Mouse (Mus musculus) lung, embryonic 16.5 days (tissue): ENCODE measurements around the gene Sohlh2. TPM values are rescaled to one million over a fixed set of nuclear protein-coding genes. Genes with fewer than 3 reads are reported as not detected.

ENCODE experiments used
- ATAC-seq: fragments of 200-750 bp; cut with Nextera tagmentation; 2 replicates; pipeline ENCODE4 v1.8.0; 2017; ENCODE audit warnings: low read depth, mild to moderate bottlenecking, moderate library complexity
- H3K27ac ChIP-seq: fragments of 300-500 bp; sonication (generic); 2 replicates; pipeline ENCODE4 v1.5.1; 2014; ENCODE audit warnings: mild to moderate bottlenecking, control low read depth, low read length
- H3K27me3 ChIP-seq: fragments of 300-500 bp; sonication (generic); 2 replicates; pipeline ENCODE4 v1.6.1; 2014; ENCODE audit warnings: low read depth, low read length, mixed read lengths; ENCODE audit not compliant: control insufficient read depth, insufficient read depth
- H3K36me3 ChIP-seq: fragments of 300-500 bp; sonication (generic); 2 replicates; pipeline ENCODE4 v1.6.1; 2014; ENCODE audit warnings: low read length; ENCODE audit not compliant: control insufficient read depth, insufficient read depth
- H3K4me1 ChIP-seq: fragments of 300-500 bp; sonication (generic); replicated peaks from 2 replicates; pipeline ENCODE4 v1.6.1; 2014; ENCODE audit warnings: low read length, mixed read lengths; ENCODE audit not compliant: control insufficient read depth, insufficient read depth
- H3K4me2 ChIP-seq: fragments of 300-500 bp; sonication (generic); 2 replicates; pipeline ENCODE4 v1.6.1; 2014; ENCODE audit warnings: low read depth, low read length, control low read depth
- H3K4me3 ChIP-seq: fragments of 300-500 bp; sonication (generic); 2 replicates; pipeline ENCODE4 v1.5.1; 2014; ENCODE audit warnings: mild to moderate bottlenecking, low read length, control low read depth
- H3K9ac ChIP-seq: fragments of 300-500 bp; sonication (generic); 2 replicates; pipeline ENCODE4 v1.6.1; 2014; ENCODE audit warnings: low read length, control low read depth
- H3K9me3 ChIP-seq: fragments of 300-500 bp; sonication (generic); 2 replicates; pipeline ENCODE4 v1.6.1; 2016; ENCODE audit warnings: low read length; ENCODE audit not compliant: control insufficient read depth
- WGBS: fragments of 180-500 bp; shearing (Covaris S2); extraction: QIAGEN DNeasy Blood & Tissue Kit; methylation state at CpG from one replicate; pipeline ENCODE4 v1.1.7; 2014; 5-methylcytosine and 5-hydroxymethylcytosine counted together
- polyA plus RNA-seq: library from polyadenylated mRNA; unstranded; fragments of >200 nt; fragmentation: Nextera tagmentation; extraction: Ambion mirVana; gene quantifications from 2 replicates; pipeline ENCODE4 v1.2.1, GENCODE M21; 2015

Sohlh2 gene
- polyA plus RNA-seq, 1 experiment from 2014 or later = not detected

DNA sequence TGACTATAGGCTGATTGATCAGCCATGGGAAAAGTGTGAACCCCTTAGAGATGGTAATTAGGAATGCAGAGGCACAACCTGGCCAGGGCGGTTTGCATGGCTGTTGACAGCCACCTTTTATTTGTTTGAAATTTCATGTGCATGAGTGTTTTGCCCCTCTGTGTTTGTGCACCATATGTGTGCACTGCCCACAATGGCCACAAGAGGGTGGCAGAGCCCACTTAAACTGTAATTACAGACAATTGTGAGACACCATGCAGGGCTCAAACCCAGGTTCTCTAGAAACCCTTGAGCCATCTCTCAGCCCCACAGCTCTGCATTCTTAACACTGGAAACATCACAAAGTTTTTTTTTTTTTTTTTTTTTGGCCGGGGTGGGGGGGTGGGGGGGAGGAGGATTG is 40.7 kb downstream of the Sohlh2 start:
- H3K4me1 ChIP-seq = no peaks in the 10 kb centered on the region
- H3K27me3 ChIP-seq = no peaks in the 10 kb centered on the region
- no peak for ATAC-seq
- no peak overlapping the region for H3K4me2 ChIP-seq
- no peak overlapping the region for H3K27ac ChIP-seq
- H3K36me3 ChIP-seq = no peaks in the 10 kb centered on the region
- no peak overlapping the region for H3K9ac ChIP-seq
- H3K4me3 ChIP-seq = no peak overlapping the region
- 79% methylated on average over 2 of the region's 2 CpGs for WGBS
- no peaks in the 10 kb centered on the region for H3K9me3 ChIP-seq

DNA sequence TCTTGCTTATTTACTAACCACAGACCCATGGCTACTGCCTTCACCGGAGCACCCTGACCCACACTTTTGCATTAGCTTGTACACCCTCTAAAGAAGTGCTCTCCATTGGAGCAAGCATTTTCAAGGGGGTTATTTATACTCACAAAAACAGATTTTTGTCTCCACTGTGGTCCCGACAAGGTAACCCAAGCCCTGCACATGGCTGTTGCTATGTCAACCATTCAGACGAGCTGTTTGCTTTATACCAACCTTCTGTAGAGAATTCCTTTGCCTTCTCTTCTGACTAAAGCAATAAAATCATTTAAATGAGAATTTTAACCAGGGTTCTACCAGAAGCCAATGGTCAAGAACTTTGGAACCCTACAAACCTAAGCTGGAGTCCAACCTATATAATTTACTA is 42.0 kb downstream of the Sohlh2 start:
- H3K27ac ChIP-seq = no peak overlapping the region
- WGBS = 64% methylated on average over 3 of the region's 3 CpGs

DNA sequence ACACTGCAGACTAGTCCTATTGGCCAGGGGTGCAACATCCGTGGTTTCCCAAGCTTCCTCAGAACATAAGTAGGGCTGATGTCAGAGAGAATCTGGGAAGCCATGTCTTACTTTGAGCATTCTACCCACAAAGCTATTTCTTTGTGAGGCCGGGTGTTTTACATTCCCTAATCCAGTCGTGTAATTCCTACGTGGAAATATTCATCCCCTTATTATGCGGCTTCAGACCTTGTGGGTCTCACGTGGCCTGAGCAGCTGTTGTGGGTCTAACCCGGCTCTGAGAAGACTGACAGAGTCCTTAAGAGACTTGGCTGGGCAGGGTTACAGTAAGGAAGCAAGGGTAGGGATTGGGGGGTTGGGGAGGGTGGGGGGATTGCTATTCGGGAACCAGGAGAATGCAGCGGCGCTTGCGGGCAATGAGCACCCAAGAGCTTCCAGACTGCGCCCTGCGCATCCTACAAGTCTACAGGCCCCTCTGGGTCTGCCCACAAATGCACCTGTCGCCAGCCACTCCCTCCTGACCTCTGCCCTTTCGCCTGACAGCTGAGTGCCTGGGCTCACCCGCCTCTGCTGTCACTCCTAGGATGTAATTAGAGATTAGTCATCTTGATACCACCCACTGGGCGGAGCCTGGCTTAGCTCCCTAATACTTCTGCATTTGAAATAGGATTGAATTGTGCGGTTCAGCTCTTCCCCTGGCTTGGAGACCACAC is 44.8 kb downstream of the Sohlh2 start:
- Histone ChIP-seq H3K4me1 (no peaks in the 10 kb centered on the region), H3K27ac (no peak overlapping the region), H3K4me3 (no peak overlapping the region), H3K9ac (no peak overlapping the region), H3K9me3 (no peaks in the 10 kb centered on the region), H3K4me2 (no peak overlapping the region), H3K36me3 (no peaks in the 10 kb centered on the region), H3K27me3 (no peaks in the 10 kb centered on the region)
- ATAC-seq = peak; percentile 52
- 27% methylated on average over 18 of the region's 18 CpGs for WGBS

More for the DNA sequence above, 42.0 kb downstream of the Sohlh2 start:
- H3K27me3 ChIP-seq = no peaks in the 10 kb centered on the region
- H3K4me3 ChIP-seq = no peak overlapping the region
- no peak overlapping the region for H3K4me2 ChIP-seq
- no peak for ATAC-seq
- H3K36me3 ChIP-seq = no peaks in the 10 kb centered on the region
- H3K4me1 ChIP-seq = no peaks in the 10 kb centered on the region
- no peaks in the 10 kb centered on the region for H3K9me3 ChIP-seq
- no peak overlapping the region for H3K9ac ChIP-seq

DNA sequence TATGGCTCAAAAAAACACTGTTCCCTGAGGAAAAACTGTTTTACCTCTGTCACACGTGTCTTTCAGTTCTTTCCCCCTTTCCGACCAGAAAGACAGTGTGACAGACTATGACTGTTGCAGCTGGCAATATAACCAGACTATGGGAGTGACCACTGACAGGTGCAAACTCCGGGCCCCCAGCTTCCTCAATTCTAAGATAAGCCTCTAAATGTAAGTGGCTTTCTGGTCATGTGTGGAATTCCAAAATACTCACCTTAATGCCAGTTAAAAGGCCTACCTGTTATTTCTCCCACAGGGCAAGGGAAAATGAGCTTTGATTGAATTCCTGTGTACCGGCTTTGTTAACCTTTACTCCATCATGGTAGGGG is 45.4 kb downstream of the Sohlh2 start:
- Histone ChIP-seq H3K4me3 (no peak overlapping the region), H3K9ac (no peak overlapping the region), H3K4me1 (no peaks in the 10 kb centered on the region), H3K4me2 (no peak overlapping the region), H3K27ac (no peak overlapping the region), H3K36me3 (no peaks in the 10 kb centered on the region), H3K27me3 (no peaks in the 10 kb centered on the region), H3K9me3 (no peaks in the 10 kb centered on the region)
- no peak for ATAC-seq
- 22% methylated on average over 4 of the region's 4 CpGs for WGBS

DNA sequence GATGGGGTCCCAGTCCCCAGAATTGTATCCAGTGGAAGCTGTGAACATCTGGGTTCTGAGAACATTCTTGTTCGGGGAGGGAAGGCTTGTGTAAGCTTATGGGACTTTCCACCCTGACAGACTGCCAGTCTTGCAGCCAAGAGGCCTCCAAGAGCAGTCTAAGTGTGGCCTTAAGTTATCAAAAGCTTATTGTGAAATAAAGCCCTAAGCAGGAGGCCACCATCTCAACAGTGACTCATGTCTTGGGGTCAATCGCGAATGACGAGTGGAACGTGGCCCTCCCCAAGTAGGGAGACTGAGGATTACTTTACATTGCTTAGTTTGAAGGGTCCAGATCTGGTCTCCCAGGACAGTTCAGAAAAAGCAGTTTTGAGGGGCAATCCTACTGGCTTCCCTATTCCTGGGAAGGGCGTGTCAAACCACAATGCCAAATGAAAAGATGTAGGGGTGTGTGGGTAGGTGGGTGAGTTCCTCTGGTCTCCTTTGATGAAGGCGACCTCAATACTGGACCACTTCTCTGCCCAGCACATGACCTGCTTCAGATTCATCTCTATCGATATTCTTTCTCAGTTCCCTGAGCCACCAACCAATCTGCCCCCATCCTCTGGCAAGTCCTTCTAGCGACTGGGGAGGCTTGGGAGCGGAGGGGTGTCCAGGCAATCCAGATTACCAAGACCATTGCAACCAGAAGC is 60.0 kb downstream of the Sohlh2 start, which contains the start of gene Dclk1:
Dclk1 (plus strand) TSS at position 635 of the 692 bp plus-strand sequence.
- peak within 1 kb of the TSS; percentile 85 for H3K4me2 ChIP-seq
- H3K9me3 ChIP-seq = no peaks in the 10 kb centered on the region
- H3K4me1 ChIP-seq = peaks cover 13% of the 10 kb centered on the region; the same call in 1 of the 2 replicates
- H3K4me3 ChIP-seq = peak within 1 kb of the TSS; percentile 54
- H3K36me3 ChIP-seq = no peaks in the 10 kb centered on the region
- 24% methylated on average over 10 of the region's 10 CpGs for WGBS
- H3K27ac ChIP-seq = no peak within 1 kb of the TSS
- H3K9ac ChIP-seq = peak within 1 kb of the TSS; percentile 59
- ATAC-seq = peak; percentile 57
- H3K27me3 ChIP-seq = peaks cover 3% of the 10 kb centered on the region; the same call in 1 of the 2 replicates

DNA sequence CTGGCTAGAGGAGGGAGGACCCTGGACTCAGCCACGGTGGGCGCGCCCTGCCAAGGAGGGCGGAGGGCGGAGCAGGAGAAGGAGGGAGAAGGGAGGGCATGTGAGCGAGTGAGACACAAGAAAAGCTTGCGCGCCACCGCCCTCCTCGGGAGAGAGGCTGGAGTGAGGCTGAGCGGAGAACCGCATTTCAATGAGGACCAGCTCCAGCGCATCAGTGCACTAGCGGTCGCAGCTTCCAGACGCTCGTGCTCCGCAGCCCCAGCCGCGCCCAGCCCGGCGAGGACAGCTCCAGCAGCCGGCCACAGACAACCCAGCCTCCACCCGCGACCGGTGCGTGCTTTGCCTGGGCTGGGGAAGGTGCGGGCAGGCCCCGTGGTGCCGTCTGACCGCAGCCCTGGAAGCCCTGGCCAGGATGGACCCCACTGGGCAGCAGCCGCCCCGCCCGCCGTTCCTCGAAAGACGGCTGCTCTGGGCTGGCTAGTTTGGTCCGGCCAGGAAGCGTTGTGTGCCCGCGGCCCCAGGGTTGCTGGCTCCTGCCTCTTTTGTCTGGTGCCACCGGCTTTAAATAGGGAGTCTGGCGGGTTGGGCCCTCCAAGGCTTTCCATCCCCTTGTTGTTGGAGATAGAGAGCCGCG is 60.7 kb downstream of the Sohlh2 start:
- Histone ChIP-seq H3K9ac (peak overlapping the region; percentile 59), H3K36me3 (no peaks in the 10 kb centered on the region), H3K27ac (no peak overlapping the region), H3K4me1 (peaks cover 13% of the 10 kb centered on the region; the same call in 1 of the 2 replicates), H3K9me3 (no peaks in the 10 kb centered on the region), H3K27me3 (peaks cover 3% of the 10 kb centered on the region; the same call in 1 of the 2 replicates), H3K4me3 (peak overlapping the region; percentile 54), H3K4me2 (peak overlapping the region; percentile 85)
- under 1% methylated on average over 43 of the region's 45 CpGs for WGBS
- ATAC-seq = peak; percentile 91

DNA sequence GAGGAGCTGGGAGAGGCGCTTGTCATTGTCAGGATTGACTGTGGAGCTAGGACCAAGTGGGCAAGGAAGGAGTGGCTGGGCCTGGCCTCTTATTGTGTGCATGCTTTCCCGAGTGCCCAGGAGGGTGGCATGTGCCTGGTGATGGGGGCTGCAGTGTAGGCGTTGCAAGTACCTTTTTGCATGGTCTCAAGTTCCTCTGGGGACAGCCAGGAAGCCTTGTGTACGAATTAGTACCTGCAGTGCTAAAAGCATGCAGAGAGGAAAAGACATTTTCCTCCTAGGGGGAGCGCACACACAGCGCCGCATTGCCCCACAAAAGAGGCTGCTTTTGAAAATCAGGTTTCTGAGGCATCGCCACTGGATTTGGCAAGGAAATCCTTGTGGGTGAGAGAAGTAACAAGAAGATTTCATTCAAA is 61.2 kb downstream of the Sohlh2 start:
- H3K4me2 ChIP-seq = peak overlapping the region; percentile 85
- H3K9me3 ChIP-seq = no peaks in the 10 kb centered on the region
- ATAC-seq = 0 out of 2 replicates have a peak, but pooled peaks have one; percentile 8
- peaks cover 3% of the 10 kb centered on the region; the same call in 1 of the 2 replicates for H3K27me3 ChIP-seq
- H3K9ac ChIP-seq = peak overlapping the region; percentile 59
- H3K4me3 ChIP-seq = peak overlapping the region; percentile 54
- 5% methylated on average over 8 of the region's 8 CpGs for WGBS
- peaks cover 15% of the 10 kb centered on the region for H3K4me1 ChIP-seq
- H3K27ac ChIP-seq = no peak overlapping the region
- no peaks in the 10 kb centered on the region for H3K36me3 ChIP-seq

DNA sequence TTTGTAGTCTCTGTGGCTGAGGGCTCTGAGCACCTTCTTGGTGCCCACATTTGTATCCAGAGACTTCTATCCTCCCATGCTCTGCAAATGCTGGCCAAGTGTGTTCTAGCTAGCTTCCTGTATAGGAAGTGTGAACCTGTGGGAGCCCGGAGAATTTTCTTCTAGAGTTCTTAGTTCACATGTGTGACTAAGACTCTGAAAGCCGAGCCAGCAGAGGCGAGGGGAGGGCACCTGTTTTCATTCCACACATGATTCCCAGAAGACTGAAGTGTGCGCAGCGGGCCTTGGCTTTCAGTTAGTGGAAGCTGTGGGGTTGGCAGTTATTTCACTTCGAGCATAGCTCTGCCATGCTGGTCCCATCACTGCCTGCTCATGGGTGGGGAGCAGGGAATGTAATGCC is 62.3 kb downstream of the Sohlh2 start:
- peaks cover 3% of the 10 kb centered on the region; the same call in 1 of the 2 replicates for H3K27me3 ChIP-seq
- peaks cover 20% of the 10 kb centered on the region for H3K4me1 ChIP-seq
- H3K9me3 ChIP-seq = no peaks in the 10 kb centered on the region
- H3K27ac ChIP-seq = no peak overlapping the region
- 73% methylated on average over 6 of the region's 6 CpGs for WGBS
- H3K4me3 ChIP-seq = no peak overlapping the region
- H3K4me2 ChIP-seq = no peak overlapping the region
- H3K9ac ChIP-seq = no peak overlapping the region
- no peaks in the 10 kb centered on the region for H3K36me3 ChIP-seq
- no peak for ATAC-seq
